Mouse (Mus musculus) limb, embryonic 14.5 days (tissue): Measurements from ENCODE around the gene Cenpp. TPM values are rescaled to one million over a fixed set of nuclear protein-coding genes. Genes with fewer than 3 reads are reported as not detected.

Experiments used
- ATAC-seq: fragments of 200-750 bp; cut with Nextera tagmentation; 2 replicates; pipeline ENCODE4 v1.8.0; 2017; ENCODE audit warnings: low read depth, moderate number of reproducible peaks, moderate TSS enrichment; ENCODE audit not compliant: low FRiP score
- DNase-seq: peaks from one replicate; pipeline ENCODE4 v3.0.0-alpha.2; 2015; ENCODE audit warnings: low spot score
- H3K27ac ChIP-seq: fragments of 300-500 bp; sonication (generic); replicated peaks from 2 replicates; pipeline ENCODE4 v1.5.1; 2014; ENCODE audit warnings: low read depth, mild to moderate bottlenecking, low read length, moderate library complexity, mixed read lengths
- H3K27me3 ChIP-seq: fragments of 300-500 bp; sonication (generic); 2 replicates; pipeline ENCODE4 v1.6.1; 2014; ENCODE audit warnings: low read length, mixed read lengths; ENCODE audit not compliant: control insufficient read depth, insufficient read depth
- H3K36me3 ChIP-seq: fragments of 300-500 bp; sonication (generic); 2 replicates; pipeline ENCODE4 v1.6.1; 2014; ENCODE audit warnings: mild to moderate bottlenecking, low read length, moderate library complexity, mixed read lengths; ENCODE audit not compliant: control insufficient read depth, insufficient read depth
- H3K4me1 ChIP-seq: fragments of 300-500 bp; sonication (generic); 2 replicates; pipeline ENCODE4 v1.6.1; 2014; ENCODE audit warnings: antibody characterized with exemption, low read length, mixed read lengths; ENCODE audit not compliant: control insufficient read depth, insufficient read depth
- H3K4me2 ChIP-seq: fragments of 300-500 bp; sonication (generic); replicated peaks from 2 replicates; pipeline ENCODE4 v1.6.1; 2014; ENCODE audit warnings: low read depth, mild to moderate bottlenecking, low read length, moderate library complexity; ENCODE audit not compliant: severe bottlenecking
- H3K4me3 ChIP-seq: fragments of 300-500 bp; sonication (generic); replicated peaks from 2 replicates; pipeline ENCODE4 v1.5.1; 2014; ENCODE audit warnings: low read length
- H3K9ac ChIP-seq: fragments of 300-500 bp; sonication (generic); 2 replicates; pipeline ENCODE4 v1.6.1; 2014; ENCODE audit warnings: mild to moderate bottlenecking, low read depth, low read length, moderate library complexity; ENCODE audit not compliant: severe bottlenecking
- H3K9me3 ChIP-seq: fragments of 300-500 bp; sonication (generic); 2 replicates; pipeline ENCODE4 v1.6.1; 2016; ENCODE audit warnings: low read length; ENCODE audit not compliant: control insufficient read depth
- POLR2A ChIP-seq: fragments of 200-500 bp; IDR thresholded peaks from 2 replicates; pipeline ENCODE4 v1.8.0; 2012; ENCODE audit warnings: inconsistent platforms, mild to moderate bottlenecking, moderate library complexity, borderline replicate concordance; ENCODE audit not compliant: insufficient read depth, insufficient read length; ENCODE audit errors: extremely low read depth
- WGBS: fragments of 180-500 bp; shearing (Covaris S2); extraction: QIAGEN DNeasy Blood & Tissue Kit; methylation state at CpG from one replicate; pipeline ENCODE4 v1.1.7; 2014; 5-methylcytosine and 5-hydroxymethylcytosine counted together
- polyA plus RNA-seq, 2 experiments: library from polyadenylated mRNA; depleted of rRNA in 1 of 2; stranded (reverse) in 1 of 2; unstranded in 1 of 2; fragments of >200 nt; fragmentation: Nextera tagmentation in 1 of 2; extraction: Ambion mirVana in 1 of 2; gene quantifications; 2 replicates each; pipeline versions ENCODE4 v1.2.1 to v1.2.3; 2012 to 2014

The Cenpp gene
- polyA plus RNA-seq, 2 experiments = 9.8 to 22.2 TPM

DNA sequence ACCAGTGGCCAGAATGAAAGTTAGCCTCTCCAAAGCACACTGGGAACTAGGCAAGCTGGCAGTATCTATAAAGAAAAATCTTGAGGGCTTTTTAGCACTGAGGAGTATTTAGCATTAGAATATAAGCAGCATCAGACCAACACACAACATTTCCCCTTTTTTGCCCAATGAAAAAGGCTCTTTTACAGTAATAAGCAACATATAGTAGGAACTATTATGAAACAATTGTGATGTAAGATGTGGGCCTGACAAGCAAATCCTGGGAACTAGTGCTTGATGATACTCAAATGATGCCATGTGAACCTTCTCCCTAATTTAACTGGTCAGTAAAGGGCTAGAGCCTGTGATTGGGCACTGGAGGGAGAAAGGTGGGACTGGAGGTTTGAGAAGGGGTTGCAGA is 24.4 kb downstream of the Cenpp start:
- H3K4me3 ChIP-seq = no peak overlapping the region
- TF ChIP-seq POLR2A = no peak
- H3K9me3 ChIP-seq = no peaks in the 10 kb centered on the region
- peaks cover 7% of the 10 kb centered on the region; the same call in 1 of the 2 replicates for H3K36me3 ChIP-seq
- no peak for ATAC-seq
- no peak for DNase-seq
- no peaks in the 10 kb centered on the region for H3K4me1 ChIP-seq
- H3K4me2 ChIP-seq = no peak overlapping the region
- no peak overlapping the region for H3K9ac ChIP-seq
- no peak overlapping the region for H3K27ac ChIP-seq
- no peaks in the 10 kb centered on the region for H3K27me3 ChIP-seq

DNA sequence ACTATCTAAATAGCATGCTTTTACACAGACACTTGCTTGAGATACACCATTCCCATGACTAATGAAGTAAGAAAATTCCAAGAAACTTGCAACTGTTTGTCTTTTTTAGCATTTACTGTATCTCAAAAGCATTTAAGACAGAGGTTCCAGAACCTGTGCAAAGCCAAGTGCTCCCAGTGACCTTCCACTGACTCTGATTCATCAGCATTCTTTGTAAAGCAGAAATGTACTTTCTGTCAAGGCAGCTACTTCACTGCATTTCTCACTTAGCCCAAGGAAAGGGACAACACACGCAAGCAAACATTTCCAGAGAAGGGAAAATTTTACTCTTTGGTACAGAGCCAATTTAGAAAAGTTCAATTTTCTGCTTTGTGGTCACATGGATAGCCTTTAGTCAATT is 29.4 kb downstream of the Cenpp start:
- H3K4me3 ChIP-seq = no peak overlapping the region
- TF ChIP-seq POLR2A = no peak
- no peaks in the 10 kb centered on the region for H3K27me3 ChIP-seq
- DNase-seq (no peak), ATAC-seq (no peak)
- H3K4me1 ChIP-seq = no peaks in the 10 kb centered on the region
- H3K27ac ChIP-seq = no peak overlapping the region
- no peak overlapping the region for H3K9ac ChIP-seq
- 83% methylated on average over 1 of the region's 1 CpGs for WGBS
- H3K4me2 ChIP-seq = no peak overlapping the region
- no peaks in the 10 kb centered on the region for H3K9me3 ChIP-seq
- peaks cover 28% of the 10 kb centered on the region for H3K36me3 ChIP-seq

DNA sequence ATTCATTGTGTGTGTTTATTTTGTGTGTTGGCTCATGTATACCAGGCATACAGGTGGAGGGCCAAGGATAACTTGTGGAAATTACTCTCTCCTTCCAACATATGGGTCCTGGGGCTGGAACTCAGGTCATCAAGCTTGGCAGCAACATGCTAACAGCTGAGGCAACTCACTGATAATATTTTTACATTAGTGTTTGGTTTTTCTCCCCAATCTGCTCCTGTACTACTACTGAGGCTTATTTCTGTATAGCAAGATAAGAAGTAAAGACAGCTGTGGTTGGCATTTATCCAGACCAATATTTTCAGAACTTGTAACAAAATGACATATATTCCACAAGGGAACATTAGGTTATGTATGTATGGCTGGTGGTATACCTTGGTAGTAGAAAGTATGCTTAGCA is 34.2 kb downstream of the Cenpp start:
- Histone ChIP-seq H3K4me1 (no peaks in the 10 kb centered on the region), H3K36me3 (peaks cover 31% of the 10 kb centered on the region), H3K4me3 (no peak overlapping the region), H3K27ac (no peak overlapping the region), H3K9ac (no peak overlapping the region), H3K27me3 (no peaks in the 10 kb centered on the region), H3K4me2 (no peak overlapping the region), H3K9me3 (no peaks in the 10 kb centered on the region)
- no peak for ATAC-seq
- TF ChIP-seq POLR2A = no peak
- no peak for DNase-seq

DNA sequence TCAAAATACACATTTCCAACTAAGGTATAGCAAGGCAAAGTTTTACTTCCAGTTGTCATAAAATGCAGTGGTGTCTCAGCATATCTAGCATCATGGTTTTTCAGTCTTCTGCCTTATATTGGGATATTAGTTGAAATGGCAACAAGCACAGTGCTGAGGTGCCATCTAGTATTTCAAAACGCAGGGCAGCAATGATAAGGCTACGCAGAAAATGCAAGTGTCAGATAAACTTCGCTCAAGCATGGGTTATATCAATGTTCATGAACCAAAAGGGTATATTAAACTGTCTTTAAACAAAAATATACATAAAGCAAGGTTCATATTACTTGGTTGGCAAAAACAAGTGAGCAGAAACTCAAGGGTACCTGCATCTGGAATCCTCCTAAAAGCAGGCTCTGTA is 35.6 kb downstream of the Cenpp start:
- no peak overlapping the region for H3K9ac ChIP-seq
- H3K4me3 ChIP-seq = no peak overlapping the region
- 95% methylated on average over 3 of the region's 3 CpGs for WGBS
- H3K4me1 ChIP-seq = no peaks in the 10 kb centered on the region
- H3K36me3 ChIP-seq = peaks cover 34% of the 10 kb centered on the region
- H3K9me3 ChIP-seq = no peaks in the 10 kb centered on the region
- TF ChIP-seq POLR2A = no peak
- no peak overlapping the region for H3K27ac ChIP-seq
- ATAC-seq (no peak), DNase-seq (no peak)
- H3K27me3 ChIP-seq = no peaks in the 10 kb centered on the region
- no peak overlapping the region for H3K4me2 ChIP-seq

DNA sequence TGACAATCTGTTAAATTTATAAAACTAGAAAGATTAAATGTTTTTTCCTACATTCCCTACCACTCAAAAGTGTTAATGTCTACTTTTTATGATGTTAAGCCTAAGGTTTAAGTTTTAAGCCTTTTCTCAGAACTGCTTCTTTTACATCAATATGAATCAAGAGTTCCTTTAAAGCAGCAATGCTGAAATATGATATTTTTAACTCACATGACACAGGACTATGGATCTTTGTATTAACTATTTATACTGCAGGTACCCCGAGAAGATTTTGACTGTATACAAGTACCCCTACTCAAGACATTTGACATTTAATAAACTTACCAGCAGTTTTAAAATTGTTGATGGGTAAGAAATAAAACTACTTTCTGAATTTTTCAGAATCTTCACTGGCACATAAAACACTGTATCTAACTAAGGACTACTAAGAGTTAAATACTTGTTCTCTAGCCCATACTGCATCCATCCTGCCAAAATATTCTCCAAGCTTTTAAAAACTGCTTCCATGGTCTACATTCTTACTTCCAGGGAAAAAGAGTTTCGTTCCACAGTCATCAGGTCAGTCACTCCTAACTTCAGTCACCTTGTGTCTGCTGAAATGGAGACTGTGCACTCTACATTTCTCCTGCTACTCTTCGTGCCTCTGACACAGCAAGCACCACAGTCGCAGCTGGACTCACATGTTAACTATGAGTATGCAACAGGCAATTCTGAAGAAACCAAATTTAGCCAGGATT is 43.8 kb downstream of the Cenpp start:
- WGBS = 34% methylated on average over 4 of the region's 4 CpGs
- Histone ChIP-seq H3K9ac (peak overlapping the region; percentile 50; the same call in 1 of the 2 replicates), H3K9me3 (no peaks in the 10 kb centered on the region), H3K36me3 (peaks cover 3% of the 10 kb centered on the region; the same call in 1 of the 2 replicates), H3K4me1 (no peaks in the 10 kb centered on the region; the same call in 1 of the 2 replicates), H3K4me3 (peak overlapping the region; percentile 40), H3K27ac (peak overlapping the region; percentile 85), H3K4me2 (peak overlapping the region; percentile 47), H3K27me3 (no peaks in the 10 kb centered on the region)
- peak; percentile 70 for ATAC-seq
- no peak for TF ChIP-seq POLR2A
- peak; percentile 61 for DNase-seq
